Mouse (Mus musculus) G1E (cell line): ENCODE results near the gene Rpl39.

Experiments used
- CTCF ChIP-seq: IDR thresholded peaks from 2 replicates; pipeline ENCODE4 v1.5.1; 2012; ENCODE audit warnings: low read depth, low read length, inconsistent platforms, mixed read lengths
- POLR2AphosphoS5 ChIP-seq: IDR thresholded peaks from 2 replicates; pipeline ENCODE4 v1.6.1; 2012; ENCODE audit warnings: low read depth, low read length, inconsistent platforms; ENCODE audit not compliant: insufficient replicate concordance

- TF ChIP-seq CTCF (no peak), POLR2AphosphoS5 (no peak)
Observed at GRCm38 (mm10) chrX:37110193-37110880, 25.1 kb upstream of the Rpl39 start, which contains the start of gene Upf3b.
